Mouse (Mus musculus) CH12.LX (cell line): ENCODE measurements around the gene Rcc1l.

Source experiments
- CTCF ChIP-seq, 2 experiments: IDR thresholded peaks in 1 of 2; conservative IDR thresholded peaks in 1 of 2; 2 replicates each; pipeline ENCODE4 v1.5.1; 2011 to 2012; ENCODE audit warnings: low read depth in 2 of 2, low read length in 2 of 2, improper control_type of control experiment in 1 of 2, inconsistent platforms in 1 of 2, mild to moderate bottlenecking in 1 of 2, moderate library complexity in 1 of 2
- MAZ ChIP-seq: IDR thresholded peaks from 2 replicates; pipeline ENCODE4 v1.6.1; 2012; ENCODE audit warnings: low read depth, mild to moderate bottlenecking, inconsistent platforms, low read length, improper control_type of control experiment, moderate library complexity
- ZKSCAN1 ChIP-seq: IDR thresholded peaks from 2 replicates; pipeline ENCODE4 v1.6.1; 2012; ENCODE audit warnings: low read depth, inconsistent platforms, low read length, improper control_type of control experiment, borderline replicate concordance

DNA sequence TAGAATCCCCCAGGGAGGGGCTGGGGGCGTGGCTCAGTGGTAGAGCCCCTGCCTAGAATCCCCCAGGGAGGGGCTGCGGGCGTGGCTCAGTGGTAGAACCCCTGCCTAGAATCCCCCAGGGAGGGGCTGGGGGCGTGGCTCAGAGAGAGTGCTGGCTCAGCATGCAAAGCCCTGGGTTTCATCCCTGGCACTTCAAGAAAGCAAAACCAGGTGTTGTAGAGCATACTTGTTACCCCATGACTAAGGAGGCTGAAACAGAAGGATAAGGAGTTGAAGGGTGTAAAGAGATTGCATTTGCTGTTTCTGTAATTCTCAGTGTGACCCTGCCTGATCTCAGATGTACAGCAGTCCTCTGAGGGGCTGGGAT lies 54.7 kb downstream of the Rcc1l start:
- TF ChIP-seq ZKSCAN1 (no peak), CTCF (conservative IDR thresholded peaks at IDR 0.05 in 1 of 2, IDR thresholded peaks at IDR 0.05 in 1 of 2; ENCODE audit: low read depth in 2 of 2, low read length in 2 of 2) (no peak), MAZ (no peak)
